Mouse (Mus musculus) G1E (cell line): ENCODE measurements around the gene Trf. TPM values are rescaled to one million over a fixed set of nuclear protein-coding genes. Genes with fewer than 3 reads are reported as not detected.

Experiments used
- ATAC-seq: 2 replicates; pipeline ENCODE4 v1.8.0; 2016; ENCODE audit warnings: mild to moderate bottlenecking; ENCODE audit not compliant: insufficient number of reproducible peaks, poor library complexity, low FRiP score, severe bottlenecking; ENCODE audit errors: extremely low read depth
- DNase-seq: peaks from one replicate; pipeline ENCODE4 v3.0.0; 2012; ENCODE audit warnings: low spot score
- H3K27me3 ChIP-seq: 2 replicates; pipeline ENCODE4 v1.6.1; 2012; ENCODE audit warnings: mild to moderate bottlenecking, low read length, inconsistent platforms; ENCODE audit not compliant: insufficient read depth
- H3K36me3 ChIP-seq: replicated peaks from 2 replicates; pipeline ENCODE3; 2012; ENCODE audit warnings: mild to moderate bottlenecking, inconsistent platforms
- H3K4me1 ChIP-seq: 2 replicates; pipeline ENCODE4 v1.6.1; 2012; ENCODE audit warnings: low read depth, low read length, inconsistent platforms, mixed read lengths; ENCODE audit not compliant: insufficient read depth
- H3K4me3 ChIP-seq: 2 replicates; pipeline ENCODE4 v1.5.1; 2012; ENCODE audit warnings: low read depth, mild to moderate bottlenecking, inconsistent platforms, low read length, moderate library complexity, mixed read lengths
- H3K9me3 ChIP-seq: replicated peaks from 2 replicates; pipeline ENCODE4 v1.6.1; 2012; ENCODE audit warnings: inconsistent platforms
- CTCF ChIP-seq: IDR thresholded peaks from 2 replicates; pipeline ENCODE4 v1.5.1; 2012; ENCODE audit warnings: low read depth, low read length, inconsistent platforms, mixed read lengths
- GATA1 ChIP-seq: IDR thresholded peaks from 2 replicates; pipeline ENCODE4 v1.6.1; 2012; ENCODE audit warnings: borderline replicate concordance, low read length, inconsistent platforms, mixed read lengths
- GATA2 ChIP-seq: IDR thresholded peaks from 2 replicates; pipeline ENCODE4 v1.6.1; 2012; ENCODE audit warnings: low read depth, low read length, inconsistent platforms, borderline replicate concordance
- POLR2AphosphoS5 ChIP-seq: IDR thresholded peaks from 2 replicates; pipeline ENCODE4 v1.6.1; 2012; ENCODE audit warnings: low read depth, low read length, inconsistent platforms; ENCODE audit not compliant: insufficient replicate concordance
- TAL1 ChIP-seq: conservative IDR thresholded peaks from 2 replicates; pipeline ENCODE4 v1.6.1; 2012; ENCODE audit warnings: low read depth, low read length, inconsistent platforms, mixed read lengths
- polyA plus RNA-seq: library from polyadenylated mRNA; stranded (reverse); fragments of >175 nt; gene quantifications from 2 replicates; pipeline ENCODE4 v1.2.3, GENCODE M21; 2012
- total RNA-seq, 2 experiments: library from RNA; stranded (forward) in 1 of 2; stranded (reverse) in 1 of 2; fragments of 200-1000 nt in 1 of 2; fragments of >200 nt in 1 of 2; fragmentation: Nextera tagmentation in 1 of 2; gene quantifications; 2 replicates each; pipeline ENCODE4 v1.2.3; 2014 to 2017

The Trf gene
- total and polyA plus RNA-seq, 3 experiments = 0.21 to 26.8 (median 7.4) TPM

DNA sequence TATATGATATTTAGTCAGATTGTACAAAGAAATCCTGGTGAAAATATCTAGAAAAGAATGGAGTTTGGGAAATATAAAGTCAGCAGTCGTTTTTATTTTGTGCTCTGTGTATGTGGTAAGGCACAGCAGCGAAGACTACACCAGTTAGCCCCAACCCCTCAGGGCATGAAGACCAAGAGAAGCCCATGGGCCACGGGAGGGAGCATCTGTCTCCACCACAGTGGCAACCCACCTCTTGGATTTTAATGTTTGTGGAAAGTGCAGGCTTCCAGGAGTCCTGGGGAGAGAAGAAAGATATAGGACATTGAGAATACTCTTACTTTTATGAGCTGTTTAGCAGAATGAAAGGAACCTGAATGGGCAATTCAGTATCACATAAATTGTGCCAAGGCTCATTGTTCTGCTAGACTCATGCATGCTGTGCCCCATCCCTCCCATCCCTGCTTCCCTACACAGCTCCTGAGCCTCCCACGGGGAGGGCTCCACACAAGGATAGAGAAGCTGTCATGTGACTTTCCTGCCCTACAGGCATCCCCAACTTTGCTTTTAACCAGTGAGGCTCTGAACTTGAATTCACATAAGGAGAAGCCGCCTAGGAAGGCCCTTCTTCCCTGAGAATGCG is 21.3 kb downstream of the Trf start:
- H3K36me3 ChIP-seq = no peaks in the 10 kb centered on the region
- H3K27me3 ChIP-seq = peaks cover 11% of the 10 kb centered on the region
- no peak for ATAC-seq

DNA sequence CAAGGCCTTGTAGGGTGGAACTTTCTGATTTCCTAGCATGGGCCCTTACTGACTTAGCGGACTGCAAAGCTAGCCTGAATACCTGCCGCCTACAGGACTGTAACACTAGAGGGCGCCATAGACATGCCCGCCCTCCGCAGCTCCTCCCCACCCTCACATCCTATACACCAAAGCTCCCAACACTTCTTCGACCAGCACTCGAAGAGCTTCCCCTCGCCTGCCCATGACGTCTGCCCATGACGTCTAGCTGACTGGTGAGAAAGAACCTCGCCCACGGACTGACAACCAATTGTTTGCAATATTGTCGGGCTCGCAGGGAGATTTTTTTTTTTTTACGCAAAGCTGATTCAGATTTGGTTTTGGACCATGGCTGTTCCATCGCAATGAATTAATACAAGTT is 22.4 kb downstream of the Trf start:
- Histone ChIP-seq H3K36me3 (no peaks in the 10 kb centered on the region), H3K4me3 (no peak overlapping the region; the same call in 1 of the 2 replicates), H3K9me3 (0 out of 2 replicates have a peak, but pooled peaks cover 2% of the 10 kb centered on the region), H3K27me3 (peaks cover 11% of the 10 kb centered on the region), H3K4me1 (peaks cover 18% of the 10 kb centered on the region)
- DNase-seq (peak; percentile 64), ATAC-seq (peak; percentile 80)
- TF ChIP-seq GATA1 = no peak
- peak; percentile 83 for TF ChIP-seq CTCF

More for the DNA sequence above, 21.3 kb downstream of the Trf start:
- DNase-seq = no peak
- Histone ChIP-seq H3K4me3 (no peak overlapping the region), H3K9me3 (0 out of 2 replicates have a peak, but pooled peaks cover 2% of the 10 kb centered on the region), H3K4me1 (peaks cover 18% of the 10 kb centered on the region)
- TF ChIP-seq GATA1 (no peak), CTCF (no peak), TAL1 (no peak), GATA2 (no peak), POLR2AphosphoS5 (no peak)

DNA sequence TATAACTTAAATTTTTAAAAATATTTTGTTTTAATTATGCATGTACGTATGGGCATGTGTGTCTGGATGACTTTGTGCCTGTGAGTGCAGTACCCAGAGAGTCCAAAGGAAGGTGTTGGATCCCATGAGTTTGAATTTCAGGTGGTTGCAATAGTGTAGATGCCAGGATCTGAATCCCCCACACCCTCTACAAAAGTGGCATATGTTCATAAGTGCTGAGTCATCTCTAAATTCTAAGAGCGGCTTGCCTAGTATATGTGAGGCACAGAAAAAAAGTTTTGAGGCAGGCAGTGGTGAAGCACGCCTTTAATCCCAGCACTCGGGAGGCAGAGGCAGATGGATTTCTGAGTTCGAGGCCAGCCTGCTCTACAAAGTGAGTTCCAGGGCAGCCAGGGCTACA is 24.5 kb downstream of the Trf start:
- Histone ChIP-seq H3K9me3 (0 out of 2 replicates have a peak, but pooled peaks cover 2% of the 10 kb centered on the region), H3K4me1 (peaks cover 21% of the 10 kb centered on the region), H3K4me3 (no peak overlapping the region), H3K36me3 (no peaks in the 10 kb centered on the region), H3K27me3 (peaks cover 5% of the 10 kb centered on the region; the same call in 1 of the 2 replicates)
- DNase-seq (no peak), ATAC-seq (no peak)
- TF ChIP-seq GATA1 (no peak), POLR2AphosphoS5 (no peak), TAL1 (no peak), GATA2 (no peak), CTCF (no peak)

DNA sequence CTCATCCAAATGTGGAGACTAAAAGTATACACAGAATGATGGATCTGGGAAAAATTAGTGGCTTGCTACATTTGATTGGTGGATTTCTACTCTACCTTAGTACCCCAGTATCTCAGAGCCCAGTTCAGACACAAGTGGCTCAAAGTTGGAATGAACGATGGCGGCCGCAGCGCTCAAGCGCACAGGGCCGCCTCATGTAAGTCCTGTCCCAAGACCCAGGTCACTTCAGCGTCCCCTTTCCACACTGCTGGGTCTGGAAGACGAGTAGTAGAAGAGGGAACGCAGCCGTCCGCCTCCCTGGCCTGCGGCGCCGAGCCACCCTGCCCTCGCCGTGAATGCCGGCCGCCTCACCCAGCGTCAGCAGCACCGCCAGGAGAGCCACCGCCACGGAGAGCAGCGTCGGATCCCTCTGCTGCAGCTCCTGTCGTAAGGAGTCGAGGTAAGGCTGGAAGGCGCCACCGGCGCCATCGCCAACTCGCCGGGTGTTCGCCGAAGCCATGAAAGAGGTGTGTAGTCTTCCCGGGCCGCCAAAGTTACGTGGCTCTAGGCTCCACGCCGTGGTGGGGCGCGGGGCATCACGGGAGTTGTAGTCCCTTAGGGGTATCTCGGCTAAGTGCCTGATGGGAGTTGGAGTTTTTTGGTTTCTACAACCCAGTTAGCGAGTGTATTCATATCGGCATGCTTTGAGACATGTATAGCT is 28.5 kb downstream of the Trf start, which contains the start of gene Srprb:
Gene Srprb (minus strand): TSS at position 577 of the 700 bp plus-strand sequence.
- Histone ChIP-seq H3K9me3 (0 out of 2 replicates have a peak, but pooled peaks cover 2% of the 10 kb centered on the region), H3K36me3 (peaks cover 34% of the 10 kb centered on the region), H3K27me3 (no peaks in the 10 kb centered on the region), H3K4me3 (peak within 1 kb of the TSS; percentile 82), H3K4me1 (peaks cover 19% of the 10 kb centered on the region)
- TF ChIP-seq GATA2 (no peak), GATA1 (no peak), CTCF (no peak), POLR2AphosphoS5 (no peak), TAL1 (no peak)
- ATAC-seq = peak; percentile 97
- DNase-seq = peak; percentile 89

DNA sequence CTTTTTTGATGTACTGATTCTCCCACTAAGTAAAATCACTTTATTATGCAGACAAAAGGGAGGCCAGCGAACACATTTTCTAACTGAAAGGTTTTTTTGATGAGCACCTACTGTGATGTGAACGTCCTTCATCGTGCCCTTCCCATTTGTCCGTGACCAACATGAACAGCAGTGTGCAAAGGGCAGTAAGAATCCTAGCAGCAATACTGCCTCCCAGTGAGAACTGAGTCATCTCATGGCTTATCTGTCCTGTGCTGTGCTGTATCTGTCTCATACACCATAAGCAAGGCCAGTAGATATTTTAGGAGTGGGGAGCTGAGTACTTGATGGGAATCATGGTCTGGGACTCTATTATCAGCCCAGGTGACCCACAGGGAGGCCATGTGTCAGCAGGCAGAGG is 41.8 kb downstream of the Trf start:
- Histone ChIP-seq H3K9me3 (no peaks in the 10 kb centered on the region), H3K4me3 (no peak overlapping the region), H3K27me3 (no peaks in the 10 kb centered on the region), H3K36me3 (peaks cover 62% of the 10 kb centered on the region), H3K4me1 (peaks cover 19% of the 10 kb centered on the region)
- no peak for DNase-seq
- no peak for ATAC-seq
- no peak for TF ChIP-seq TAL1
- no peak for TF ChIP-seq CTCF
- TF ChIP-seq GATA1 = no peak
- no peak for TF ChIP-seq POLR2AphosphoS5
- TF ChIP-seq GATA2 = no peak

DNA sequence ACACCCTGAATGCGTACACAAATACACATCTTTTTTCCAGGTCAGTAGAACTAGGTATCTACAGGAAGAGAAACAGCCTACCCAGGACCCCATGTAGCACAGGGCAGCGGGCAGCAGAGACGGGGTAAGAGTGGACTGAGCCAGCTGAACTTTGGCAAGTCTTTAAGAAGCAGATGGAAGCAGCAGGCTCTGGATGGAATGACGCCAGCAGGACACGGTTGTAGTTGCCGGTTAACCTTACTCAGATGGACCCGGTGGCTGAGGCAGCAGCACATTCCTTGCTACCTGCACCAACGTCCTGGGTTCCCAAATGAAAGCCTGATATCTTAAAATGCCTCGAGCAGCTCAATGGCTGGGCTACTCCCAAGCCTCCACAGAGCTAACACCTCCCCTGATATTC is 43.5 kb downstream of the Trf start:
- peaks cover 23% of the 10 kb centered on the region for H3K4me1 ChIP-seq
- H3K9me3 ChIP-seq = no peaks in the 10 kb centered on the region
- no peak for TF ChIP-seq CTCF
- no peak for TF ChIP-seq GATA1
- no peak for TF ChIP-seq GATA2
- no peak for TF ChIP-seq POLR2AphosphoS5
- no peak for TF ChIP-seq TAL1
- H3K27me3 ChIP-seq = no peaks in the 10 kb centered on the region
- ATAC-seq (no peak), DNase-seq (no peak)
- H3K36me3 ChIP-seq = peaks cover 45% of the 10 kb centered on the region
- no peak overlapping the region for H3K4me3 ChIP-seq
